Mouse (Mus musculus) frontal cortex, postnatal 25 days (tissue): Measurements from ENCODE around the gene Fam169b.
A peak's percentile ranks its signal among the peaks of the same experiment; 100 is the strongest.

Source experiments
- DNase-seq, 2 experiments: peaks; one replicate each; pipeline ENCODE4 v3.0.0; 2022; ENCODE audit warnings: low spot score in 2 of 2

Gene Fam169b

GRCm38 (mm10) chr7:68273515-68273914 lies at the start of gene Fam169b:
TSS of gene Fam169b (plus strand) at chr7:68273839.
- no peak for DNase-seq

GRCm38 (mm10) chr7:68224006-68224405 lies 49.6 kb upstream of the Fam169b start:
- no peak for DNase-seq

GRCm38 (mm10) chr7:68225427-68226054 lies 48.1 kb upstream of the Fam169b start:
- peak in 1 of 2 experiments; percentile 23 for DNase-seq

- no peak for DNase-seq
These were observed 46.6 kb upstream of the Fam169b start for GRCm38 (mm10) chr7:68227021-68227420.

- DNase-seq: no peak
These were observed 46.0 kb upstream of the Fam169b start for GRCm38 (mm10) chr7:68227621-68228020.

- DNase-seq: no peak
These were observed 45.1 kb upstream of the Fam169b start for GRCm38 (mm10) chr7:68228491-68228890.

- DNase-seq: no peak
These were observed 42.8 kb upstream of the Fam169b start for GRCm38 (mm10) chr7:68230831-68231230.

GRCm38 (mm10) chr7:68232521-68232920 lies 41.1 kb upstream of the Fam169b start:
- DNase-seq: no peak

- no peak for DNase-seq
These were observed 39.9 kb upstream of the Fam169b start for GRCm38 (mm10) chr7:68233619-68234223.

GRCm38 (mm10) chr7:68236817-68237216 lies 36.8 kb upstream of the Fam169b start:
- DNase-seq: no peak

- DNase-seq: no peak
These were observed 34.3 kb upstream of the Fam169b start for GRCm38 (mm10) chr7:68239220-68239827.

GRCm38 (mm10) chr7:68241205-68241604 lies 32.4 kb upstream of the Fam169b start:
- no peak for DNase-seq

- DNase-seq: no peak
These were observed 28.0 kb upstream of the Fam169b start for GRCm38 (mm10) chr7:68245681-68246080.

GRCm38 (mm10) chr7:68246249-68246648 lies 27.4 kb upstream of the Fam169b start:
- DNase-seq: no peak

- DNase-seq: no peak
These were observed 23.2 kb upstream of the Fam169b start for GRCm38 (mm10) chr7:68250411-68250810.

- no peak for DNase-seq
These were observed 22.7 kb upstream of the Fam169b start for GRCm38 (mm10) chr7:68250902-68251301.

- DNase-seq: no peak
These were observed 15.9 kb upstream of the Fam169b start for GRCm38 (mm10) chr7:68257767-68258166.

GRCm38 (mm10) chr7:68258326-68259150 lies 15.1 kb upstream of the Fam169b start:
- no peak for DNase-seq

GRCm38 (mm10) chr7:68259523-68260081 lies 14.0 kb upstream of the Fam169b start:
- DNase-seq: no peak

- DNase-seq: no peak
These were observed 10.9 kb upstream of the Fam169b start for GRCm38 (mm10) chr7:68262612-68263200.

- no peak for DNase-seq
These were observed 10.2 kb upstream of the Fam169b start for GRCm38 (mm10) chr7:68263346-68264027.
